In the genomic region with DNA sequence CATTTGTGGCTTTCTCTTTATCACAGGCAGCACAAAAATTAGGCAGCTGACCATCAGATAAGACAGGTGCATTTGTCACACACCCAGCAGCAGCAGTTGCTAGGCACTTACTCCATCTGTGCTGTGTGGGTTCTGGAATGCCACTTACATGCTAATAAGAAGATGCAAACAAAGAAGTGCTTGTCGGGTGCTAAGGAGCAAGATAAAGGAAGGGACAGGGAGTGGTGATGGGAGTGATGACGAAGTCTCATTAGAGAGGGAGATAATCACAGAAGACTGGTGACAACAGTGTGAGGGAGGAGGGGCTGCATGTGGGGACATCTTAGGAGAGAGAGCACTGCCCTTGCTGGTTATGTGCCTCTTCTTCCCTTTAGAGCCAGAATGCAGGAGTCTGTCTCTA, we compare ENCODE assay signal across 13 mouse cellular contexts.
DNase-seq lines count a peak whose midpoint lies in the region; ATAC-seq and TF ChIP-seq lines count a peak whose summit lies in the region.
"Had no signal": no experiment of that assay in that cellular context is flagged by ENCODE, and none has a peak within 500 bp of the region (broad histone marks: within the 10 kb centered on the region; RNA-seq: fewer than 3 reads in every experiment).

No protein-coding gene starts in this region.

- ATAC-seq in forebrain, postnatal 0 days, result peak; percentile 91
- ATAC-seq in midbrain, embryonic 13.5 days, result peak; percentile 84
- no peak for ATAC-seq in megakaryocyte-erythroid progenitor cell, adult 5-6 weeks (replicated peaks; ENCODE audit: low FRiP score, low TSS enrichment, poor library complexity, severe bottlenecking)

- H3K27me3 ChIP-seq in forebrain, postnatal 0 days (ENCODE audit: insufficient read depth, low read length), result no peaks in the 10 kb centered on the region
- H3K27me3 ChIP-seq in midbrain, embryonic 13.5 days, result no peaks in the 10 kb centered on the region

- no peak overlapping the region for H3K4me2 ChIP-seq in forebrain, postnatal 0 days (ENCODE audit: low read depth)
- no peak overlapping the region for H3K4me2 ChIP-seq in midbrain, embryonic 13.5 days (replicated peaks)

- H3K36me3 ChIP-seq in forebrain, postnatal 0 days (ENCODE audit: insufficient read depth), result no peaks in the 10 kb centered on the region
- no peaks in the 10 kb centered on the region for H3K36me3 ChIP-seq in midbrain, embryonic 13.5 days

- TF ChIP-seq CTCF in forebrain, postnatal 0 days (IDR thresholded peaks at IDR 0.05; ENCODE audit: low read depth), result no peak

- DNase-seq in ES-CJ7 (ENCODE audit: low read depth, low spot score), result peak; percentile 30
- peak; percentile 2 for DNase-seq in embryo, embryonic 11.5 days (ENCODE audit: low read depth, low spot score)
- DNase-seq in forebrain, postnatal 0 days, result peak; percentile 25
- DNase-seq in adrenal gland, adult 2 months, result no peak
- DNase-seq in heart, adult 11 months, result no peak
- DNase-seq in adrenal gland, adult 8-10 months, result no peak
- DNase-seq: B cell, adult 2 months; cerebellum, postnatal 25 days; kidney, postnatal 36 days had no signal

- 3% methylated on average over 2 of the region's 2 CpGs for WGBS in forebrain, postnatal 0 days
- 0% methylated on average over 2 of the region's 2 CpGs for WGBS in midbrain, embryonic 13.5 days

- no peak overlapping the region for H3K9ac ChIP-seq in forebrain, postnatal 0 days
- H3K9ac ChIP-seq in midbrain, embryonic 13.5 days (replicated peaks), result no peak overlapping the region
- H3K9ac ChIP-seq: liver, embryonic 14.5 days had no signal

- H3K9me3 ChIP-seq in forebrain, postnatal 0 days (ENCODE audit: low read length), result no peaks in the 10 kb centered on the region
- peaks cover 3% of the 10 kb centered on the region; the same call in 1 of the 2 replicates for H3K9me3 ChIP-seq in midbrain, embryonic 13.5 days

- no peak overlapping the region for H3K4me3 ChIP-seq in forebrain, postnatal 0 days (ENCODE audit: low read depth, low read length)
- no peak overlapping the region for H3K4me3 ChIP-seq in midbrain, embryonic 13.5 days (replicated peaks)

- H3K27ac ChIP-seq in forebrain, postnatal 0 days (ENCODE audit: low read depth, low read length), result no peak overlapping the region
- 0 out of 2 replicates have a peak overlapping the region, but pooled peaks have one; percentile 7 for H3K27ac ChIP-seq in midbrain, embryonic 13.5 days
- H3K27ac ChIP-seq: liver, embryonic 14.5 days; macrophage had no signal

- H3K4me1 ChIP-seq in forebrain, postnatal 0 days (ENCODE audit: insufficient read depth), result no peaks in the 10 kb centered on the region
- H3K4me1 ChIP-seq in midbrain, embryonic 13.5 days (replicated peaks), result peaks cover 15% of the 10 kb centered on the region

Comparison
In these comparisons a context has a peak if more than half of its experiments do, and no peak if none do; other contexts are left out.
1. DNase-seq: peak in ES-CJ7 (single experiment), embryo, embryonic 11.5 days (single experiment) and forebrain, postnatal 0 days (single experiment); none in adrenal gland, adult 2 months (single experiment), heart, adult 11 months (single experiment) and adrenal gland, adult 8-10 months (single experiment).